Mouse (Mus musculus) testis, adult 2 months (tissue): ENCODE data around the gene Ighmbp2.

Source experiments
- CTCF ChIP-seq: fragments of 200-500 bp; IDR thresholded peaks from 2 replicates; pipeline ENCODE4 v1.5.1; 2012; ENCODE audit warnings: low read depth, mild to moderate bottlenecking, inconsistent platforms, low read length, moderate library complexity; ENCODE audit not compliant: control insufficient read depth, insufficient read depth, insufficient replicate concordance
- POLR2A ChIP-seq: fragments of 200-500 bp; IDR thresholded peaks from 2 replicates; pipeline ENCODE4 v1.6.1; 2012; ENCODE audit warnings: low read depth, mild to moderate bottlenecking, inconsistent platforms, low read length, moderate library complexity; ENCODE audit not compliant: control insufficient read depth

GRCm38 (mm10) chr19:3264348-3264747, 18.5 kb downstream of the Ighmbp2 start:
- TF ChIP-seq CTCF = no peak
- no peak for TF ChIP-seq POLR2A
